Mouse (Mus musculus) CH12.LX (cell line): Measurements from ENCODE around the gene Smg9. TPM values are rescaled to one million over a fixed set of nuclear protein-coding genes. Genes with fewer than 3 reads are reported as not detected.

Source experiments
- DNase-seq: peaks from one replicate; pipeline ENCODE4 v3.0.0-alpha.2; 2013; ENCODE audit errors: extremely low read depth
- H3K27ac ChIP-seq: 2 replicates; pipeline ENCODE4 v1.5.1; 2012; ENCODE audit warnings: low read depth, mild to moderate bottlenecking, control low read depth, moderate library complexity; ENCODE audit not compliant: insufficient read depth
- H3K27me3 ChIP-seq: replicated peaks from 2 replicates; pipeline ENCODE3; 2012; ENCODE audit warnings: inconsistent platforms
- H3K36me3 ChIP-seq, 2 experiments: replicated peaks in 1 of 2; 2 replicates each; pipeline versions ENCODE3 to v1.6.1; 2012; ENCODE audit warnings: inconsistent platforms in 1 of 2, low read length in 1 of 2, mild to moderate bottlenecking in 1 of 2, mixed read lengths in 1 of 2, moderate library complexity in 1 of 2; ENCODE audit not compliant: control insufficient read depth in 1 of 2, insufficient read depth in 1 of 2
- H3K4me1 ChIP-seq, 2 experiments: 2 replicates each; pipeline ENCODE4 v1.6.1; 2012; ENCODE audit warnings: inconsistent platforms in 1 of 2, moderate library complexity in 1 of 2; ENCODE audit not compliant: insufficient read depth in 2 of 2, control insufficient read depth in 1 of 2
- H3K4me2 ChIP-seq: 2 replicates; pipeline ENCODE4 v1.6.1; 2012; ENCODE audit warnings: low read depth, mild to moderate bottlenecking, control low read depth; ENCODE audit not compliant: poor library complexity, insufficient read depth, severe bottlenecking
- H3K4me3 ChIP-seq, 3 experiments: fragments of 150-350 bp in 1 of 3; sonication (generic) in 1 of 3; replicated peaks in 1 of 3; 2 replicates each; pipeline versions ENCODE3 to v1.5.1; 2011 to 2012; ENCODE audit warnings: low read depth in 2 of 3, low read length in 2 of 3, mild to moderate bottlenecking in 2 of 3, moderate library complexity in 2 of 3, control low read depth in 1 of 3, improper control_type of control experiment in 1 of 3, inconsistent platforms in 1 of 3, mixed read lengths in 1 of 3; ENCODE audit not compliant: poor library complexity in 1 of 3
- H3K79me2 ChIP-seq: replicated peaks from 2 replicates; pipeline ENCODE4 v1.6.1; 2012; ENCODE audit warnings: mild to moderate bottlenecking, moderate library complexity; ENCODE audit not compliant: control insufficient read depth, poor library complexity, insufficient read depth, severe bottlenecking; ENCODE audit errors: extremely low read depth
- H3K9ac ChIP-seq: 2 replicates; pipeline ENCODE4 v1.6.1; 2012; ENCODE audit warnings: low read depth, mild to moderate bottlenecking, control low read depth, moderate library complexity; ENCODE audit not compliant: insufficient read depth
- H3K9me3 ChIP-seq: replicated peaks from 2 replicates; pipeline ENCODE3; 2012; ENCODE audit warnings: low read length, inconsistent platforms, mixed read lengths
- CHD1 ChIP-seq: IDR thresholded peaks from 2 replicates; pipeline ENCODE4 v1.6.1; 2012; ENCODE audit warnings: low read depth, low read length, improper control_type of control experiment, inconsistent platforms
- E2F4 ChIP-seq: IDR thresholded peaks from 2 replicates; pipeline ENCODE4 v1.6.1; 2011; ENCODE audit warnings: low read depth, low read length, improper control_type of control experiment; ENCODE audit not compliant: insufficient replicate concordance
- ETS1 ChIP-seq: conservative IDR thresholded peaks from 2 replicates; pipeline ENCODE4 v1.6.1; 2012; ENCODE audit warnings: low read depth, mild to moderate bottlenecking, inconsistent platforms, low read length, improper control_type of control experiment, moderate library complexity
- GABPA ChIP-seq: IDR thresholded peaks from 2 replicates; pipeline ENCODE4 v1.6.1; 2012; ENCODE audit warnings: low read depth, low read length, improper control_type of control experiment, inconsistent platforms; ENCODE audit not compliant: insufficient replicate concordance
- JUN ChIP-seq: IDR thresholded peaks from 2 replicates; pipeline ENCODE4 v1.6.1; 2011; ENCODE audit warnings: low read depth, mild to moderate bottlenecking, low read length, improper control_type of control experiment, moderate library complexity; ENCODE audit not compliant: insufficient read depth
- MAFK ChIP-seq: IDR thresholded peaks from 2 replicates; pipeline ENCODE4 v1.6.1; 2011; ENCODE audit warnings: low read length, improper control_type of control experiment; ENCODE audit not compliant: insufficient replicate concordance
- MAX ChIP-seq: IDR thresholded peaks from 2 replicates; pipeline ENCODE4 v1.6.1; 2011; ENCODE audit warnings: low read length, improper control_type of control experiment
- MAZ ChIP-seq: IDR thresholded peaks from 2 replicates; pipeline ENCODE4 v1.6.1; 2012; ENCODE audit warnings: low read depth, mild to moderate bottlenecking, inconsistent platforms, low read length, improper control_type of control experiment, moderate library complexity
- MYC ChIP-seq: IDR thresholded peaks from 2 replicates; pipeline ENCODE4 v1.6.1; 2011; ENCODE audit warnings: low read depth, mild to moderate bottlenecking, improper control_type of control experiment, low read length
- NRF1 ChIP-seq: IDR thresholded peaks from 2 replicates; pipeline ENCODE4 v1.6.1; 2014; ENCODE audit warnings: low read depth, mild to moderate bottlenecking, inconsistent platforms, low read length, improper control_type of control experiment, moderate library complexity
- POLR2A ChIP-seq: IDR thresholded peaks from 2 replicates; pipeline ENCODE4 v1.6.1; 2011; ENCODE audit warnings: low read depth, mild to moderate bottlenecking, improper control_type of control experiment, low read length
- POLR2AphosphoS2 ChIP-seq: IDR thresholded peaks from 2 replicates; pipeline ENCODE4 v1.6.1; 2011; ENCODE audit warnings: low read depth, low read length, improper control_type of control experiment
- TCF12 ChIP-seq: IDR thresholded peaks from 2 replicates; pipeline ENCODE4 v1.6.1; 2014; ENCODE audit warnings: low read depth, mild to moderate bottlenecking, inconsistent platforms, low read length, improper control_type of control experiment
- UBTF ChIP-seq: IDR thresholded peaks from 2 replicates; pipeline ENCODE4 v1.6.1; 2012; ENCODE audit warnings: low read depth, mild to moderate bottlenecking, inconsistent platforms, low read length, improper control_type of control experiment, moderate library complexity
- USF1 ChIP-seq: IDR thresholded peaks from 2 replicates; pipeline ENCODE4 v1.6.1; 2014; ENCODE audit warnings: low read depth, mild to moderate bottlenecking, inconsistent platforms, low read length, improper control_type of control experiment
- ZNF384 ChIP-seq: IDR thresholded peaks from 2 replicates; pipeline ENCODE4 v1.6.1; 2012; ENCODE audit warnings: low read depth, low read length, improper control_type of control experiment, inconsistent platforms
- dilution Hi-C: fragments of 300-500 bp; cut with MboI; formaldehyde crosslinking; loops from 2 replicates; pipeline ENCODE4 v1.14.3; 2020; ENCODE audit warnings: low sequenced_read_pairs; ENCODE audit not compliant: extremely low pct_unique_long_range_greater_than_20kb, extremely low pct_ligation_motif_present
- in situ Hi-C: fragments of 300-500 bp; cut with MboI; formaldehyde crosslinking; loops from 3 replicates; pipeline ENCODE4 v1.14.3; 2019; ENCODE audit warnings: low sequenced_read_pairs, low pct_ligation_motif_present, low pct_unique_long_range_greater_than_20kb, mixed read lengths
- polyA plus RNA-seq: library from polyadenylated mRNA; unstranded; fragments of >175 nt; gene quantifications from 2 replicates; pipeline ENCODE4 v1.2.1, GENCODE M21; 2012; ENCODE audit warnings: low read depth; ENCODE audit not compliant: insufficient read length
- total RNA-seq, 2 experiments: library from RNA; depleted of rRNA; stranded (reverse); fragments of 300-350 nt in 1 of 2; fragments of >200 nt in 1 of 2; gene quantifications; 2 replicates each; pipeline ENCODE4 v1.2.3; 2012 to 2014

The Smg9 gene
- total and polyA plus RNA-seq, 3 experiments = 19.9 to 26.8 (median 20.5) TPM

DNA sequence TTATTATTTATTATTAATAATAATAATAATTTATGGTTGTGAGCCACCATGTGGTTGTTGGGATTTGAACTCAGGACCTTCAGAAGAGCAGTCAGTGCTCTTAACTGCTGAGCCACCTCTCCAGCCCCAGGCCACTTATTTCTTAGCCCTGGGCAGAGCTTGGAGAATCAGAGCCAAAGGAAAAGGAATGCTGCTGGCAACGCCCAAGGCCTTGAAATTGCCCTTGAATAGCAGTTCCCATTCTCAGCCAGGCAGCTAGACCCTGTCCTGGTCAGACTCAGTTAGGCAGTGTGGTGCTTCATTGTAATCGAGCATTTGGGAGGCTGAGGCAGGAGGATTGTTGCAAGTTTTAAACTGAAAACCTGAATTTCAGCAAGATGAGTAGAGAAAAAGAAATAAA lies 54.8 kb downstream of the Smg9 start:
- Histone ChIP-seq H3K9me3 (no peaks in the 10 kb centered on the region), H3K36me3 (no peaks in the 10 kb centered on the region), H3K27ac (no peak overlapping the region), H3K27me3 (peaks cover 47% of the 10 kb centered on the region), H3K9ac (no peak overlapping the region), H3K4me2 (no peak overlapping the region), H3K4me3 (no peak overlapping the region), H3K4me1 (peaks cover 27 to 54% of the 10 kb centered on the region in 2 experiments), H3K79me2 (no peaks in the 10 kb centered on the region)
- TF ChIP-seq ZNF384 (no peak), TCF12 (no peak), MAFK (no peak), E2F4 (no peak), MAZ (no peak), MYC (no peak), USF1 (no peak), JUN (no peak), POLR2AphosphoS2 (no peak), GABPA (no peak), CHD1 (no peak), ETS1 (no peak), MAX (no peak), NRF1 (no peak)
- DNase-seq = no peak
- in situ Hi-C loops (no loop called here), dilution Hi-C loops (no loop called here)

DNA sequence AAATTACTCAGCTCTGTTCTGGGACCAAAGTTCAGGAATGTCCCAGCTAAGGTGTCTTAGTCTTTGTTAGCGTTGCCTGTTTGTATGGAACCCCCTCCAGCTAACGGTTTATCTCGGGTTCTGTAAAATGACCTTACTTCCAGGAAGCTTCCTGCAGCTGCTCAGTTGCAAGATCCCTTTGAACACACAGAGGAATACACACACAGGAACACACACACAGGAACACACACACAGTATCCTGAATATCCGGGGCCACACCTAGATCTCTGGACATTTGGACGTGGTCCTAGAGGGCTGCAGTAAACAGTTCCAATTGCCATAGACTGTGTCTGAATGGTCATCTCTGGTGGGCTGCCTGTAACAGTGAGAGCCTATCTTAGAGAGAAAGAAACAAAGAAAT lies 56.3 kb downstream of the Smg9 start:
- in situ Hi-C loops = no loop called here
- no peaks in the 10 kb centered on the region for H3K9me3 ChIP-seq
- H3K4me1 ChIP-seq = peaks cover 22 to 39% of the 10 kb centered on the region in 2 experiments
- TF ChIP-seq UBTF = no peak
- TF ChIP-seq USF1 = no peak
- no peak for TF ChIP-seq POLR2A
- H3K4me3 ChIP-seq = no peak overlapping the region
- H3K27ac ChIP-seq = no peak overlapping the region
- H3K27me3 ChIP-seq = peaks cover 53% of the 10 kb centered on the region
- no peaks in the 10 kb centered on the region for H3K36me3 ChIP-seq
- H3K9ac ChIP-seq = no peak overlapping the region
- no peak overlapping the region for H3K4me2 ChIP-seq
- dilution Hi-C loops = no loop called here
- DNase-seq = no peak
- H3K79me2 ChIP-seq = no peaks in the 10 kb centered on the region
